Mouse (Mus musculus): ENCODE results near the gene Slco4a1. TPM values are rescaled to one million over a fixed set of nuclear protein-coding genes. Genes with fewer than 3 reads are reported as not detected.
A peak's percentile ranks its signal among the peaks of the same experiment; 100 is the strongest.

Slco4a1 gene
- 7.6 and 8.7 TPM in 2 replicates for polyA plus RNA-seq (2016; fragmentation: Nextera tagmentation; extraction: Ambion mirVana)

DNA sequence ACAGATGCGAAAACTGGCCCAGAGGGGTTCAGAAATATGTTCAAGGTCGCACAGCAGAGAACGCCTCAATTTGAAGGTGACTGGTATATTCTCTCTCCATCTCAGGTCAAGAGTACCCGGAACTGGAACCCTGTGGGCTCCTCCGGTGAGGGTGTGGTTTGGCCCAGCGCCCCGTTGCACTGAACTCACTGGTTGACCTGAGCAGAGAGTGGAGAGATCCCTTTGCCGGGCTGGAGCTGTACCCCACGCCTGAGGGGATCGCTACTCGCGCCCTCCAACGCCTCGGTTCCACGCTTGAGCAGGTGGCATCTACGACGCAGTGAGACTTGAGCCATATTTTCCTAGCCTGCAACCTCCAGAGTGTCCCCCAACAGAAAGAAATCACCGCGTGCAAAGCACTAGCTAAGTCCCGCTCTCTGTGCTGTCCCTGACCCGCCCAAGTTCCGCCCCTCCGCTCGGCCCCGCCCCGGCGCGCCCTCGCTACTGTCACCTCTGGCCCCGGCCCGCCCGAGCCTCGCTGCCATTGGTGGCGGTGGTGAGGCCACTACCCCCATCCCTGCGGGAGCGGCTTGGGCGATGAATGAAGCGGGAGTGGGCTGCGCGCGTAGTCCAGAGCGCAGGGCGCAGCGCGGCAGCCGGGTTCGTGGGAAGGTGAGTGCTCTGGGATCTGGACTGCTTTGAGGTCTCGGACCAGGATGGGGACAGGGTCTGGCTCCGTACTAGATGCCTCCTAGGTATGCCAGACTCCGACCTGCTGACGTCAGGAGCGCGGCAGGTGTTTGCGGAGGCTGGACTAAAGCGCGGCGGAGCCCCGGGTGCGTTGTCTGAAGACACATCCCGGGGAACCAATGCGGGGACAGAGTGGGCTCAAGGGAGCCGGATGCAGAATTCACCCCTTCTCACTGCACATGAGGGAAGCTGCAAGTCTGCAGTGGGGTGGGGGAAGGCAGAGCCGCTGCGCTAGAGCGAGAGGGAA is at the start of gene Slco4a1:
Slco4a1 (plus strand) TSS at position 523 of the 976 bp plus-strand sequence.
- Histone ChIP-seq H3K36me3 (no peaks in the 10 kb centered on the region), H3K27me3 (ENCODE audit: insufficient read depth, poor library complexity, severe bottlenecking) (peaks cover 78% of the 10 kb centered on the region), H3K4me1 (replicated peaks) (peaks cover 35% of the 10 kb centered on the region), H3K9me3 (no peaks in the 10 kb centered on the region), H3K27ac (peak within 1 kb of the TSS; percentile 82), H3K4me3 (peak within 1 kb of the TSS; percentile 64)
- 1% methylated on average over 65 of the region's 65 CpGs for WGBS
- DNase-seq (ENCODE audit: low spot score): peak; percentile 94

DNA sequence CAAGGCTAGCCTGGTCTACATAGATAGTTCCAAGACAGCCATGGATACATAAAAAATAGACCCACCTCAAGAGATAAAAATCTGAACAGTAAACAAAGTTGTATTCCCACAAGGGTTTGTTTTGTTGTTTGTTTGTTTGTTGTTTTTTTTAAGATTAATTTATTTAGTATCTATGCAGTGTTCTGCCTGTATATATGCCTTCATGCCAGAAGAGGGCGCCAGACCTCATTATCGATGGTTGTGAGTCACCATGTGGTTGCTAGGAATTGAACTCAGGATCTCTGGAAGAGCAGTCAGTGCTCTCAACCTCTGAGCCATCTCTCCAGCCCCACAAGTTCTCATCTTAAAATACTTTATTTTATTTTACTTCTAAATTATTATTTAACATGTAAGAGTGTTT is 47.6 kb upstream of the Slco4a1 start:
- H3K4me1 ChIP-seq (replicated peaks): peaks cover 11% of the 10 kb centered on the region
- H3K9me3 ChIP-seq: no peaks in the 10 kb centered on the region
- 22% methylated on average over 2 of the region's 2 CpGs for WGBS
- no peak overlapping the region for H3K4me3 ChIP-seq
- no peak overlapping the region for H3K27ac ChIP-seq
- H3K36me3 ChIP-seq: no peaks in the 10 kb centered on the region
- no peaks in the 10 kb centered on the region for H3K27me3 ChIP-seq (ENCODE audit: insufficient read depth, poor library complexity, severe bottlenecking)
- DNase-seq (ENCODE audit: low spot score): no peak

DNA sequence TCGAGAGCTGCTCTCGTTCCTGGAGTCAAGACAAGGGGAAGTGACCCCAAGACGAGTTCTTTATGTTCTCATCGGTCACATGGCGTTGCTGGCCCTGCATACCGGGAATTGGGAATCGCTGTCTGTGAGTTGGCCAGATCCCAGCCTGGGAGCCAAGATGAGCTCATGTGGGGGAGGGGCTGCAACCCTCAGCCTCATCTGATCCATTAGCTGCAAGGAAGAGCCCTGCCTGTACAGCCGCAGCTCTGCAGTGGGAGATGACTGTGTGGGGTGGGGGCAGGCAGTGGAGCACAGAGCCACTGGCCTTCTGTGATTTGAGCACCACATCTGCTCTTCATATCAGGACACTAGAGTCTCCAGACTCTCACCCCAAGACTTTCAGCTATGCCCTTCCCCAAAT is 45.6 kb upstream of the Slco4a1 start:
- 64% methylated on average over 8 of the region's 8 CpGs for WGBS
- H3K27ac ChIP-seq: no peak overlapping the region
- no peak for DNase-seq (ENCODE audit: low spot score)

DNA sequence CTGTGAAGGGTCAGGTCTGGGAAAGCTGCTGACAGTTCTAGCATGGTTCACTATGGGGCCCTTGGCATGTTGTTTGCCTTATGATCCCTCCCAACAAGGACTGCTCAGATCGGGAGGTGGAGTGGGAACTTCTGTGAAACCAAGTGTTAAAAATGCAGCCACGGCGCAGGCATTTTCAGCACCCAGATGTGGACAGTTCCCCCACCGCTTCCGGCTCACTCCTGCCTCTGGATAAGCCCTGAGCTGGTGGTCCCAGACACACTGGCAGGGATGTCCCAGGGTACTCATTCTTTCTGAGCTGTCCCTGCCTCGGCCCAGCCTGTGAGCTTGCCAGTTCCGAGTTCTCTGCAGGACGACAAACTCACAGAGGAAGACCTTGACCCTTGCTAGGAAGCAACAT is 45.0 kb upstream of the Slco4a1 start:
- H3K27ac ChIP-seq: no peak overlapping the region
- no peaks in the 10 kb centered on the region for H3K9me3 ChIP-seq
- 18% methylated on average over 8 of the region's 8 CpGs for WGBS
- no peaks in the 10 kb centered on the region for H3K36me3 ChIP-seq
- H3K4me3 ChIP-seq: no peak overlapping the region
- DNase-seq (ENCODE audit: low spot score): peak; percentile 57
- peaks cover 11% of the 10 kb centered on the region for H3K4me1 ChIP-seq (replicated peaks)
- H3K27me3 ChIP-seq (ENCODE audit: insufficient read depth, poor library complexity, severe bottlenecking): no peaks in the 10 kb centered on the region

More for the DNA sequence above, 45.6 kb upstream of the Slco4a1 start:
- H3K4me3 ChIP-seq: no peak overlapping the region
- H3K9me3 ChIP-seq: no peaks in the 10 kb centered on the region
- peaks cover 11% of the 10 kb centered on the region for H3K4me1 ChIP-seq (replicated peaks)
- H3K27me3 ChIP-seq (ENCODE audit: insufficient read depth, poor library complexity, severe bottlenecking): no peaks in the 10 kb centered on the region
- H3K36me3 ChIP-seq: no peaks in the 10 kb centered on the region

DNA sequence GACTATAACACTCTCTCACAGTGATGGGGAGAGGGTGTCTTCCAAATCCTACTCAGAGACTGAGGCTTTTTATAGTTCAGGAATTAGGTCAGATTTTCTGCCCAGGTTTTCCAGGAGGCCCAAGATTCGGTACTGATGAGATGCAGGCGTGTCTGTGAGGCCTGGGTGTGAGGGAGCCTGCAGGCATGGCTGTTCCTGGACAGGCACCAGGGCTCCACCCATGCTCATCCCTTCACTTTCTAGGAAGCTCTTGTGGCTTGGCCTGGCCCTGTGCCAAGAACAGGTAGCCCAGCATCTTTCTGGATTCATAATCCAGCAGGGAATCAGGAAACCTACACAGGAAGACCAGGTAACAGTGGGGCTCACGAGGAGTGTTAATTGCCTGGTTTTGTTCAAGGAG is 40.4 kb upstream of the Slco4a1 start:
- WGBS: 71% methylated on average over 3 of the region's 3 CpGs
- DNase-seq (ENCODE audit: low spot score): no peak
- no peaks in the 10 kb centered on the region for H3K9me3 ChIP-seq
- H3K4me1 ChIP-seq (replicated peaks): peaks cover 5% of the 10 kb centered on the region; the same call in 1 of the 2 replicates
- no peak overlapping the region for H3K27ac ChIP-seq
- H3K36me3 ChIP-seq: no peaks in the 10 kb centered on the region
- H3K4me3 ChIP-seq: no peak overlapping the region
- no peaks in the 10 kb centered on the region for H3K27me3 ChIP-seq (ENCODE audit: insufficient read depth, poor library complexity, severe bottlenecking)

DNA sequence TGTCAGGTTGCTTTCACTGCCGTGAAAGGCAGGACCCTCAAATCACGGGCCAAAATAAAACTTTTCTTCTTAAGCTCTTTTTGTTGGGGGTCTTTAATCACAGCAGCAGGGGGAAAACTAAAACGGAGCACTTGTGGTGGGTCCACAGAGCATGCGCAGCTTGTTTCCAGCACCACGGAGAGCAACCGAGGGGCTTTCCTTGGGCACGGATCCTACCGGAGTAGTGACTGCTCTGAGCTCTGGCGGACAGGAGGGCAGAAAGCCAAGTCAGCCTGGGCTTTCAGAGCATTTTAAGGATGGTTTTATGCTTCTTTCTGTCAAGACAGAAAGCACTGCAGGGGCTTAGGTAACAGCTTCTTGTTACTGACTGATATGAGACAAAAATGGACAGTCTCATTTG is 38.3 kb upstream of the Slco4a1 start:
- no peak overlapping the region for H3K4me3 ChIP-seq
- 0 out of 2 replicates have a peak, but pooled peaks cover 4% of the 10 kb centered on the region for H3K27me3 ChIP-seq (ENCODE audit: insufficient read depth, poor library complexity, severe bottlenecking)
- no peaks in the 10 kb centered on the region for H3K4me1 ChIP-seq (replicated peaks)
- no peaks in the 10 kb centered on the region for H3K36me3 ChIP-seq
- H3K9me3 ChIP-seq: no peaks in the 10 kb centered on the region
- DNase-seq (ENCODE audit: low spot score): peak; percentile 45
- WGBS: 15% methylated on average over 9 of the region's 9 CpGs
- H3K27ac ChIP-seq: no peak overlapping the region

DNA sequence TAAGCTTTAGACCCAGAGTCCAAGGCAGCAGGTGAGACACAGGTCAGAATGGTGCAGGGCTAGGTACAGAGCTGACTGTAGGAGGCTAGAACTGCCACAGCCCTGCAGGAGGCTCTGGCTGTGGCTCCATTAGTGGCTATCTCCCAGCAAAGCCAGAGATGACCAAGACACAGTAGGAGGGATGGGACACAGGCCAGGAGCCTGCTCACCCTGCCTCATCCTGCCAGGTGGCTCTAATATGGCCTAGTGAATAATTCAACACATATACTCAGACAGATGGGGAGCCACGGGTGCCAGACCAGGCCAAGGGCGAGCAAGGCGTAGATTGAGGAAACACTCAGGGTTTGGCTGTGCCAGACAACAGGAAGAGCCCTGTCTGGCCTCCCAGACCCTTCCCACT is 35.4 kb upstream of the Slco4a1 start:
- no peaks in the 10 kb centered on the region for H3K4me1 ChIP-seq (replicated peaks)
- 0 out of 2 replicates have a peak, but pooled peaks cover 4% of the 10 kb centered on the region for H3K27me3 ChIP-seq (ENCODE audit: insufficient read depth, poor library complexity, severe bottlenecking)
- DNase-seq (ENCODE audit: low spot score): no peak
- no peak overlapping the region for H3K4me3 ChIP-seq
- WGBS: 88% methylated on average over 3 of the region's 3 CpGs
- H3K36me3 ChIP-seq: no peaks in the 10 kb centered on the region
- H3K27ac ChIP-seq: no peak overlapping the region
- H3K9me3 ChIP-seq: no peaks in the 10 kb centered on the region

DNA sequence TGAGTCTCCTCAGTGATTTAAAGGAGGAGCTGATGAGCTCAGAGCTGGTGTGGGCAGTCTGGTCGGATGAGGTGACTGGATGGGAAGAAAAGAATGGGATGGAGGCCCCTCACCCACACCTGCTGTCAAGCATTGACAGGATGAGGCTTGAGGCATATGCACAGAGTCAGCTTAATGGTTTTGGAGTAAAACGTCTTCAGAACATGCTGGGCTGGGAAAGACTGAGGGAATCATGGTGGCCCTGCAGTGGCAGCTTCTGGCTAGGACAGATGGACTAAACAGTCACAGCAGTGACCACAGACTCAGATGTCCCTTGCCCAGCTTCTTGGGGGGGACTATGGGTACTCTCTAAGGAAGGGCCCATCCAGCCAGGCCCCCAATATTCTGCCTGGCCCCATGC is 30.9 kb upstream of the Slco4a1 start:
- Histone ChIP-seq H3K9me3 (no peaks in the 10 kb centered on the region), H3K27ac (no peak overlapping the region), H3K4me3 (no peak overlapping the region), H3K27me3 (ENCODE audit: insufficient read depth, poor library complexity, severe bottlenecking) (0 out of 2 replicates have a peak, but pooled peaks cover 4% of the 10 kb centered on the region), H3K4me1 (replicated peaks) (0 out of 2 replicates have a peak, but pooled peaks cover 3% of the 10 kb centered on the region), H3K36me3 (no peaks in the 10 kb centered on the region)
- 59% methylated on average over 2 of the region's 2 CpGs for WGBS
- no peak for DNase-seq (ENCODE audit: low spot score)

DNA sequence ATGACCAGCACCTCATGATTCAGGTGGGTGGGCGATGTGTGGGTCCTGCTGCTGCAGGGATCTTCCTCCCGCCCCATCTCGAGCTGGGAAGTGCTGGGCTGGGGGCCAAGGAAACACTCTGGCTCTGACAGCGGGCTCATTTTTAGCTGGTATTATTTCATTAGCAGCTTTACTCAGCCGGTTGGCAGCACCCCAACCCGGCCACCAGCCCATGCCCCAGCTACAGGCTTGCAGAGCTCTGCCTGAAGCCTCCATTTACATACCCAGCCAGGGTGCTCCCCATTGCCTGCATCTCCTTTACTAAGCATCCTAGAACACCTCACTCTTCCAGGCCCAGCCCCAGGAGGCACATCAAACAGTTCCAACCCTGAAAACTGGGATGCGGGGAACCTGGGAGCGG is 29.0 kb upstream of the Slco4a1 start:
- DNase-seq (ENCODE audit: low spot score): no peak
- 68% methylated on average over 8 of the region's 8 CpGs for WGBS

DNA sequence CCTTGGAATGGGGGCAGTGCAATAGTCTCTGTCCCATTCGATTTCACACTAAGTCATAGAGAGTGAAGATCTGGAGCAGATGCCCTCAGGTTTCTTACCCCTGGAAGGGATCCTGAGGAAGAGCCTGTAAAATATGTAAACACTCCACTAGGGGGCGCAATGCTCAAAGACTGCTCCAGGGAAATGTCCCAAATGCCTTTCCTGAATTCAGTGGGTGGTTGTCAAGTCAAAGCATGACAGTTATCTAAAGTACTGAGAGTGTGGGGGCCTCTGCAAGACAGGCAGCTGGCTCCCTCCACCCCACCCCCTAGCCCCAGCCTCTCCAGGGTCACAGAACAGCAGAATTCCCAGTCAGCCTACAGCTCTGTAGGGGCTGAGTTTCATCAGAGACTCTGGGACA is 27.7 kb upstream of the Slco4a1 start:
- H3K27me3 ChIP-seq (ENCODE audit: insufficient read depth, poor library complexity, severe bottlenecking): no peaks in the 10 kb centered on the region
- H3K9me3 ChIP-seq: no peaks in the 10 kb centered on the region
- 26% methylated on average over 2 of the region's 2 CpGs for WGBS
- no peak overlapping the region for H3K27ac ChIP-seq
- H3K4me3 ChIP-seq: no peak overlapping the region
- DNase-seq (ENCODE audit: low spot score): peak; percentile 15
- H3K4me1 ChIP-seq (replicated peaks): 0 out of 2 replicates have a peak, but pooled peaks cover 6% of the 10 kb centered on the region
- no peaks in the 10 kb centered on the region for H3K36me3 ChIP-seq

More for the DNA sequence above, 29.0 kb upstream of the Slco4a1 start:
- no peak overlapping the region for H3K4me3 ChIP-seq
- H3K27me3 ChIP-seq (ENCODE audit: insufficient read depth, poor library complexity, severe bottlenecking): 0 out of 2 replicates have a peak, but pooled peaks cover 4% of the 10 kb centered on the region
- H3K9me3 ChIP-seq: no peaks in the 10 kb centered on the region
- H3K27ac ChIP-seq: no peak overlapping the region
- H3K36me3 ChIP-seq: no peaks in the 10 kb centered on the region
- 0 out of 2 replicates have a peak, but pooled peaks cover 4% of the 10 kb centered on the region for H3K4me1 ChIP-seq (replicated peaks)

DNA sequence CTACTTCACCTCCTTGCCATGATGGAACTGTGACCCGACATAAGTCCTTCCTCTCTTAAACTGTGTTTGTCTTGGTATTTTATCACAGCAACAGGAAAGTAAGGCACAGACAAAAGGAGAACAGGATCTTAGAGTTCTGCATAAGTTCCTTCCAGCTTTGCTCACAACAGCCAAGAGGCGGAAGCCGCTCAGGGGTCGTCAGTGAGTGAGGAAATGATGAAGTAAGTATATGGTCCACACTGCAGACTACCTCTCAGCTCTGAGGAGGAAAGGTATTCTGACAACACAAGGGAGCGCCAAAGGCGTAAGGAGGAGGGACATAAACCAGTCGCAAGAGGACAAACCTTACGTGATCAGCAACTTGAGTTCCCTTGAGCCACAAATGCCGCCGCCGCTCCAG is 25.4 kb upstream of the Slco4a1 start:
- Histone ChIP-seq H3K27ac (no peak overlapping the region), H3K36me3 (no peaks in the 10 kb centered on the region), H3K4me3 (no peak overlapping the region), H3K4me1 (replicated peaks) (0 out of 2 replicates have a peak, but pooled peaks cover 11% of the 10 kb centered on the region), H3K9me3 (no peaks in the 10 kb centered on the region), H3K27me3 (ENCODE audit: insufficient read depth, poor library complexity, severe bottlenecking) (no peaks in the 10 kb centered on the region)
- 84% methylated on average over 11 of the region's 11 CpGs for WGBS
- DNase-seq (ENCODE audit: low spot score): no peak

DNA sequence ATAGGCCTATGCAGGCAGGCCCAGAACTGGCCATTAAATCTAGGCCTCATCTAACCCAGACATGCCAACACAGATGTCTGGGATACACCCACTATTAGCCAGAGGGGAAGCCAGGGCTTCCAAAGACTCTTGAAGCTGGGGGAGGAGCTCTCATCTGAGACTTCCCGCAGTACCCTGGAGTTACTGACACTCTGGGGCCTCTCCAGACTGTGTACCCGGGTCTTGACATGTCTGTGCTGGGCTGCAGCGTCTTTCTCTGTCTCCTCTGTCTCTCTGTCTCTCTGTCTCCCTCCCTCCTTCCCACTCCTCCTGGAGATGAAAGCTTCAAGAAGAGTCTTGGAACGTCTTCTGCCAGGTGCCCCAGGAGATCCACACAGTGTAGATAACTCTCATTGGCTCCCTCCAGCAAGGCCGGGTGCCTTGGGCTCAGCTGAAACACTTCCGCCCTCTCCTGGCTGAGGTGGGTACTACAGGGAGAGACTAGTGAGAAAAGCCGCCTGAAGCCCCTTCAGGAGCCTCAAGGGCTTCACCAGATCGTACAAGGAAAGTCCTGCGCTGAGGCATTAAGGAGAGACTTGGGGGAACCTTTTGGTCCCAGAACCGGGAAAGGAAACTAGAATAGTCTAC is 23.9 kb upstream of the Slco4a1 start:
- Histone ChIP-seq H3K36me3 (no peaks in the 10 kb centered on the region), H3K27ac (no peak overlapping the region), H3K4me1 (replicated peaks) (peaks cover 22% of the 10 kb centered on the region; the same call in 1 of the 2 replicates), H3K9me3 (no peaks in the 10 kb centered on the region), H3K27me3 (ENCODE audit: insufficient read depth, poor library complexity, severe bottlenecking) (no peaks in the 10 kb centered on the region), H3K4me3 (no peak overlapping the region)
- DNase-seq (ENCODE audit: low spot score): peak; percentile 88
- 19% methylated on average over 10 of the region's 10 CpGs for WGBS

DNA sequence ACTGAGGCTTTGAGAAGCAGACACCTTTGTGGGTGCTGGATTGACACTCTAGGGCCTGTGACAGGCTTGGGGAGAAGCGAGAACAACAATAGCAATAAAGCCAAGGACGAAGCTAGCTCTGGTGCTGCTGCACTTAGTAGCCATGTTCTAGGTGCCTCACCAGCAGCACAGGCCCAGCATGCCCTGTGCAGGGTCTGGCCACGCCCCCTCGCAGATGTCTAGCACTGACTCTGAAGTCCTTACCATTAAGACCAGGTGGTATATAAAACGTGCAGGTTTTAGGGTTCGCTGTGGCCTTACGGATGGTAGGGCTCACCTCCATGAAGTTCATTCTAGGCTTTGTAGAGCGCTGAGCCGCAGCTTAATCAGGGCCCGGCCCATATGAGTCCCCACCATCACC is 23.3 kb upstream of the Slco4a1 start:
- H3K36me3 ChIP-seq: no peaks in the 10 kb centered on the region
- DNase-seq (ENCODE audit: low spot score): no peak
- H3K27me3 ChIP-seq (ENCODE audit: insufficient read depth, poor library complexity, severe bottlenecking): no peaks in the 10 kb centered on the region
- H3K9me3 ChIP-seq: no peaks in the 10 kb centered on the region
- H3K4me3 ChIP-seq: no peak overlapping the region
- WGBS: 72% methylated on average over 10 of the region's 10 CpGs
- H3K27ac ChIP-seq: no peak overlapping the region
- peaks cover 22% of the 10 kb centered on the region; the same call in 1 of the 2 replicates for H3K4me1 ChIP-seq (replicated peaks)

Data from hindbrain, embryonic 10.5 days (tissue).